Mouse (Mus musculus) kidney, postnatal 10 days (tissue): ENCODE data around the gene Ikzf4.
"Not testable (repeated sequence)": the region's sequence is repeated elsewhere in the genome, so short reads cannot be mapped to it uniquely, and the experiment has no call there.

Experiments used
- DNase-seq: peaks from one replicate; pipeline ENCODE4 v3.0.0; 2021; ENCODE audit warnings: mixed read lengths

Ikzf4 gene

DNA sequence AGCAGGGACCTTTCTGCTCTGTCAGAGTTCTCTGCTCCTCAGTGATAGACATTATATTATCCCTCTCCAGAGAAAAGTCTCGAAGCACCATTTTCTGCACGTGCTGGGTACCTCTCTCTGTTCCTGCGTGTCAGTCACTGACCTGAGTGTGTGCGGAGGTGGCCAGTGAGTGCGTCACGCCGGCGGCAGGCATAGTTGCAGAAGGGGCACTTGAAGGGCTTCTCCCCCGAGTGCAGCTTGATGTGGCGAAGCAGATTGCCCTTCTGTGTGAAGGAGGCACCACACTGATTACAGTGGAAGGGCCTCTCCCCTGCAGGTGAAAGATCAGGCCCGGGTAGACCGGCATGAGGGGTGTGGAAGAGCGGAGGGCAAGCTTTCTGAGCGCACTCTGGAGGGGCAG, 5.8 kb downstream of the Ikzf4 start:
- no peak for DNase-seq

- DNase-seq: no peak
These were observed 8.8 kb downstream of the Ikzf4 start for GRCm38 (mm10) chr10:128637011-128637410.

DNA sequence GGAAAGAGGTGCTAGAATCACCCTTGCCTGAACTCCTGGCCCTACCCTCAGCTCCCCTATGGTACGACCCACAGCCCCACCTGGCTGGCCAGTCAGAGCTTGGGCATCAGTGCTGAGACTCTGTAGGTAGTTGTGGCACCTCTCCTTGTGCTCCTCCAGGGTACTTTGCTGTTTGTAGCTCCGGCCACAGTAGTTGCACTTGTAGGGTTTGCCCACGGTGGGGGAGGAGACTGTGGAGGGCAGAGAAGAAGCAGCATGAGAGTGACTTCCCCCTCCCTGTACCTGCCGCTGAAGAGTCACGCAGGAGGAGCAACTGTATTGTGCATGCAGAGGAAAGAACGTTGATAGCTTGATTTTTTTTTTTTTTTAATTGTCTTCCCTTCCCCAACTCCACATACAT, 9.2 kb downstream of the Ikzf4 start:
- DNase-seq: no peak

DNA sequence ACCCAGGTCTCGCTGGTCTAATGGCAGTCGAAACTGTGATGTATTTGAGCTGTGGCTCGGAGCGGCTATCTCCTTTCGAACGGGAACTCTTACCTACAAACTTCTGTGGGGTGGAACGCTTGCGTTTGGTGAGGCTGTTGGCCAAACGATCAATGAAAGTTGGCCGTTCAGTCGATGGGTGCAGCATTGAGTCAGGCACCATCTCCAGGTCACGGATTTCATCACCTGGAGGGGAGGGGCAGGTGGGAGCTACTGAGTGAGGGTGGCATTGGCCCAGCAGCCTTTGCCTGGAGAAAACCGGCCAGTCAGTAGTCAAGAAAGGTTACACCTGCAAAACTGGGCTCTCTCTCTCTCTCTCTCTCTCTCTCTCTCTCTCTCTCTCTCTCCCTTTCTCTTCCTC, 10.1 kb downstream of the Ikzf4 start:
- no peak for DNase-seq

GRCm38 (mm10) chr10:128631571-128631970, 14.2 kb downstream of the Ikzf4 start:
- no peak for DNase-seq

- not testable (repeated sequence) for DNase-seq
These were observed 15.5 kb downstream of the Ikzf4 start for GRCm38 (mm10) chr10:128630306-128630705.

DNA sequence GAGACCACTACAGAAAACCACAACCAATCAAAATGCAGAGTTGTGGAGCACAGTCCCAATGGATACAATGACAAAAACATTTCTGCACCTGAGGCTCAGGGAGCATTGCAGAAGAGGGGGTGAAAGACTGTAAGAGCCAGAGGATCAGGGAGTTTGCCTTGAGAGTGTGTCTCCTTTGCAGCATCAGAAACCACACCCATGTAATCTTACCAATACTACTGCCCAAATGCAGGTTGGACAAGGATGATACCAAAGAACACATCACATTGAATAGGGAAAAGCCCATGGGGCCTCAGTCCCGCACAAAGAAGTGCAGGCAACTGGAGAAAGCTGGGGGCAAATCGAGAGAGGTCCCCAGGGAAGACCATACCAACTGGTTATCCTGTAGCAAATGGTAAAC, 16.0 kb downstream of the Ikzf4 start:
- DNase-seq: no peak

DNA sequence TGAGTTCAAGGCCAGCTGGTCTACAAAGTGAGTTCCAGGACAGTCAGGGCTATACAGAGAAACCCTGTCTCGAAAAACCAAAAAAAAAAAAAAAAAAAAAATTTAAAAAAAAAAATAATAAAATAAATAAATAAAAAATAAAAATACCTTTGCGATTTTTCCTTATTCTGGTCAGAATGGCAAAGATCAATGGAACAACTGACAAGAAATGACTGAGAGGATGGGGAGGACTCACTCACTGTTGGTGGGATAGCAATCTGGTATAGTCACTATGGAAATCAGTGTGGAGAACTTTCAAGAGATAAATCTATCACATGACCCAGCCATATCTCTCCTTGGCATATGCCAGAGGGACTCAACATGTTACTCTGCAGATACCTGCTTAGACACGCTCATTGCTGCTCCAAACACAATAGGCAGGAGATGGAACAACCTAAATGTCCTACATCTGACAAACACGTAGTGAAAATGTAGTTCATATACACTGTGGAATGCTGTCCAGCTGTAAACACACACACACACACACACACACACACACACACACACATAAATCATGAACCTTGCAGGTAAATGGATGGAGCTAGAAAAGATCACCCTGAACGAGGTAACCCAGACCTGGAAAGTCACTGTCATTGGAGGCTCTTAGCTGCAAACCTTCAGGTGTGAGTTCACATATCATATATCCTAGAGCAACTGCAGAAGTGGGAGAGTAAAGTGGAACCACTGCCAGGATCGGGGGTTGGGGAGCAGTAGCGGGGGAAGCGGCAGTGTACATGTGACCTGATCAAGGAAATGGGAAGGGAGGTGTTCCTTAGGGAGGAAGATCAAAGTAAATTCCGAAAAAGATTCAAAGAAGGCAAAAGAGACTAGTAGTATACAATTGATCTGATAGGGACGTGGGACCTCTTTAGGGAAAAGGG, 18.1 kb downstream of the Ikzf4 start:
- no peak for DNase-seq

GRCm38 (mm10) chr10:128626311-128627310, 19.2 kb downstream of the Ikzf4 start, which contains the start of gene Rps26:
Gene Rps26 (minus strand): TSS chr10:128626747.
- DNase-seq: peak; percentile 92

DNA sequence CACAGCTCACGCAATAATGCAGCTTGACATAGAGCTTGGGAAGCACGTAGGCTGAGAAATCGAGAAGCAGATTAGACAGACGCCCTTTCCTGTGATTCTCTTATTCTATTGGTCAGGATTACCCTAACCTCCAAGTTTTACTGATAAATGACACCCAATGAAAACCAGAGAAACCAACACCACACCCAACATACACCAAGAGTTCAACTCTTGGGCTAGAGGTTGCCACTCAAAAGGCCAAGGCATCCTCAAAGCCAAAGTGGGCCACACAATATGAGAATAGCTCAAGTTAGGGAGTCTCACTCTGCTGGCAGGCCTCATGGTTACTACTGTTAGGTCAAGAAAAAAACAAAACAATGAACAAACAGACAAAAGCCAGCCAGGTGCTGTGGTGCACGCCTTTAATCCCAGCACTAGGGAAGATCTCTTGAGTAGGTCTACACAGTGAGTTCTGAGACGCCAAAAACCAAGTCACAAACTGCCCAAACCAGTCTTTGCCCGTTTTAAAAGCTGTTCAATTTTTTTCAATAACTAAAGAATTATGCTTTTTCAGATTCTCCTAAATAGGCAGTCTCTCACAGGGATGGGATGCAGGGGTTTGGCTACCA, 20.4 kb downstream of the Ikzf4 start:
- no peak for DNase-seq

- DNase-seq: not testable (repeated sequence)
These were observed 22.6 kb downstream of the Ikzf4 start for GRCm38 (mm10) chr10:128623106-128623613.

DNA sequence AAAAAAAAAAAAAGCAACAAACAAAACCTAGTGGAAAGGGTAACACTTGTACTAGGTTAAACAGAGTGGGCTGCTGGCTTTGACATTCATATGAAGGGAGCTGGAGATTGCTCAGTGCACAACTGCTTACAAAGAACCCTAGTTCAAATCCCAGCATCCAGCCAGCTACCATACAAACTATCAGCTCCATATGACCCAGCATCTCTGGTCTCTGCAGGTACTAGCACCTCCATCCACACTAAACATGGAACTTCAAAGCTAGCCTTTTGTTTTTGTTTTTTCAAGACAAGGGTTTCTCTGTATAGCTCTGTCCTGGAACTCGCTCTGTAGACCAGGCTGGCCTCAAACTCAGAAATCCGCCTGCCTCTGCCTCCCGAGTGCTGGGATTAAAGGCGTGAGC, 23.1 kb downstream of the Ikzf4 start:
- no peak for DNase-seq

DNA sequence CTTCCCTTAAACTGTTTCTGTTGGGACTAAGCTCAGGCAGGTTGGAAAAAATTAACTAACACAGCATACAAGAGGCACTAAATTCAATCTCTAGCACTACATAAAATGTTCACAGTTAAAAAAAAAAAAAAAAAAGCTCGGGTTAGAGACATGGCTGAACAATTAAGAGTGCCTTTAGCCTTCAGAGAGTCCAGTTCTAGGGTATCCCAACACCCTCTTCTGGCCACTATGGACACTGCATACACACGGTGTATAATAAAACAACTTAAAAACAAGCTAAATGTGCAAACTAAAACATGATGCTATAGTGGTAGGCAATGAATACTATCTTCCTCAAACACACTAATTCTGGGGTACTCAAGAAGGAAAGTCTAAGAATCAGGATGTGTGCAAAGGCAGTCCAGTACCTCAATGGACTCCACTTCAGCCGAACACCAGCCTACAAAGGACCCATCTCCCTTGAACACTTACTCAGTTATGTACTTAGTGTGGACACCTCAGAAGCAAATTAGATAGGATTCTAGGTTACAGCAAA, 23.7 kb downstream of the Ikzf4 start:
- no peak for DNase-seq

DNA sequence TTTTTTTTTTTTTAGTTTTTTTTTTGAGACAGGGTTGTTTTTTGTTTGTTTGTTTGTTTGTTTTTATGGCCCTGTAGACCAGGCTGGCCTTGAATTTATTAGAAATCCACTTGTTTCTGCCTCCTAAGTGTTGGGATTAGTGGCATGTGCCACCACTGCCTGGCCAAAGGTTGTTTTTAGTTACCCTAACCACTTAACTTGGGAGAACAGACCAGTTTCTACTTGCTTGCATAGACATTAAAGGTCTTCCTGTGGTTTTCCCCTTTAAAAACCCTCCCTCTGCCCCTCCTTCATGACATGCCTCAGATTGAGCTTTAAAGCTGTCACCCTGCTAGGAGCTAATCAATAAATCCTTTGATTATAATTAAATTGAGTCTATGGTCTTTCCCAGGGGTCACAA, 25.6 kb downstream of the Ikzf4 start:
- no peak for DNase-seq

DNA sequence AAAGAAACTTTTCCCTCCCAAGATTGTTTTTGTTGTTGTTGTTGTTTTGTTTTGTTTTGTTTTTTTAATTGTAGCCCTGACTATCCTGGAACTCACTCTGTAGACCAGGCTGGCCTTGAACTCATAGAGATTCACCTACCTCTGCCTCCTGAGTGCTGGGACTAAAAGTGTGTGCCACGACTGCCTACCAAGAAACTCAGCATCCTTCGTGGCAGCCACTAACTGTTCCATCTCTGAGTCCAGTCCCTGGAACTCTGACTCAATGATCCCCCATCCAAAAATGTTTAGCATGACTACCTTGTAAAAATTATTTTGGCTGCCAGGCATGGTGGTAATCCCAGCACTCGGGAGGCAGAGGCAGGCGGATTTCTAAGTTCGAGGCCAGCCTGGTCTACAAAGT, 26.6 kb downstream of the Ikzf4 start:
- DNase-seq: not testable (repeated sequence)

DNA sequence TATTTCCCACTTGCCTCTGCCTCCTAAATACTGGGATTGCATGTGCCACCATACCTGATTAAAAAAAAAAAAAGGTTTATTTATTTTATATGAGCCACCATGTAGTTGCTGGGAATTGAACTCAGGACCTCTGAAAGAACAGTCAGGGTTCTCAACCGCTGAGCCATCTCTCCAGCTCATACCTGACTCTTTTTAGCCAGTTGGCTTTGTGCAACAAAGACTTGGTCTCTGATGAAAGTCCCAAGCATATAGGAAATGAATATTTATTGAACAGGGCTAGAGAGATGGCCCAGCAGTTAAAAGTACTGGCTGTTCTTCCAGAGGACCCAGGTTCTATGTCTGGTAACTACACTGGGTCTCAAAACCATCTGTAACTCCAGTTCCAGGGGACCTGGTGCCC, 27.2 kb downstream of the Ikzf4 start:
- no peak for DNase-seq

- not testable (repeated sequence) for DNase-seq
These were observed 29.9 kb downstream of the Ikzf4 start for GRCm38 (mm10) chr10:128615798-128616448.

DNA sequence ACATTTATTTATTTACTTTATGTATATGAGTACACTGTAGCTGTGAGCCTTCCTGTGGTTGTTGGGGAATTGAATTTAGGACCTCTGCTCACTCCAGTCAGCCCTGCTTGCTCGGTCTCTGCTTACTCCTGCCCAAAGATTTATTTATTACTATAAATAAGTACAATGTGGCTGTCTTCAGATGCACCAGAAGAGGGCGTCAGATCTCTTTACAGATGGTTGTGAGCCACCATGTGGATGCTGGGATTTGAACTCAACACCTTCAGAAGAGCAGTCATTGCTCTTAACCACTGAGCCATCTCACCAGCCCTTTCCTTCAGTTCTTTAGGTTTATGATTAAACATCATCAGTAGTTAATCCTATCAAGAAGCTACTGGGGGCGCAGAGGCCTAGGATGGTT, 30.9 kb downstream of the Ikzf4 start:
- no peak for DNase-seq

DNA sequence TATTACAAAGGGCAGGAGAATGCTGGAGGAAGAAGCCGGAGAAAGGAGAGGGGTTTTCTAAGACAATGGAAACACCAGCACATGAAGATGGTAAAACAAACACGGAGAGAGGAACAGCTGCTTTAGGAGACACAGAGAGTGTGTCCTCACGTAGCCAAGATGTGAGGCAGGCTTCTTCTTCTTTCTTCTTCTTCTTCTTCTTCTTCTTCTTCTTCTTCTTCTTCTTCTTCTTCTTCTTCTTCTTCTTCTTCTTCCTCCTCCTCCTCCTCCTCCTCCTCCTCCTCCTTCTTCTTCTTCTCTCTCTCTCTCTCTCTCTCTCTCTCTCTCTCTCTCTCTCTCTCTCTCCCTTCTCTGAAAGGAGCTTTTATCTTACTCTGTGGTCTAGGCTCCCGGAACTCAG, 32.0 kb downstream of the Ikzf4 start:
- DNase-seq: not testable (repeated sequence)

- no peak for DNase-seq
These were observed 32.7 kb downstream of the Ikzf4 start for GRCm38 (mm10) chr10:128613154-128613440.

- peak; percentile 86 for DNase-seq
These were observed 33.2 kb downstream of the Ikzf4 start for GRCm38 (mm10) chr10:128612433-128613153.
